Mouse (Mus musculus) cortical plate, adult 2 months (tissue): ENCODE measurements around the gene Macc1.

ENCODE experiments used
- CTCF ChIP-seq: fragments of 200-500 bp; IDR thresholded peaks from 2 replicates; pipeline ENCODE4 v1.5.1; 2011; ENCODE audit warnings: mild to moderate bottlenecking, control low read depth, low read length; ENCODE audit not compliant: insufficient read depth; ENCODE audit errors: extremely low read depth
- POLR2A ChIP-seq: fragments of 200-500 bp; IDR thresholded peaks from 2 replicates; pipeline ENCODE4 v1.6.1; 2011; ENCODE audit warnings: mild to moderate bottlenecking, low read length, control low read depth; ENCODE audit not compliant: insufficient read depth; ENCODE audit errors: extremely low read depth

DNA sequence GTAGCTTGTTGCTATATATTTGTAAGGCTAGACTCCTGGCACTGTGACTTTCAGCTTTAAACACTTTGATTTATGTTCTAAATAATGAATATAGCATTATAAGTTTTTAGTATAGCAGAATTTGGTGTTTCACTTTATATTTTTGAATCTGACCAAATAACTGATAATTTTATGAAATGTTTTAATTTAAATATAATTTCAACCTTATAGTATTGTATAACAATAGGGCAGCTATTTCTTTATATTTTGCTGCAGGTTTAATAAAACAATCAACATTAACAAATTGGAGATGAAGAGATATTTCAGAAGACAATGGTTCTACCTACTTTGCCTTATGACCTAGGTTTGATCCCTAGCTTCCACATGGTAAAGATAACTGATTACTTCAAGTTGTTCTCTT lies at the start of gene Macc1:
- TF ChIP-seq CTCF (no peak), POLR2A (no peak)
